In the genomic region with DNA sequence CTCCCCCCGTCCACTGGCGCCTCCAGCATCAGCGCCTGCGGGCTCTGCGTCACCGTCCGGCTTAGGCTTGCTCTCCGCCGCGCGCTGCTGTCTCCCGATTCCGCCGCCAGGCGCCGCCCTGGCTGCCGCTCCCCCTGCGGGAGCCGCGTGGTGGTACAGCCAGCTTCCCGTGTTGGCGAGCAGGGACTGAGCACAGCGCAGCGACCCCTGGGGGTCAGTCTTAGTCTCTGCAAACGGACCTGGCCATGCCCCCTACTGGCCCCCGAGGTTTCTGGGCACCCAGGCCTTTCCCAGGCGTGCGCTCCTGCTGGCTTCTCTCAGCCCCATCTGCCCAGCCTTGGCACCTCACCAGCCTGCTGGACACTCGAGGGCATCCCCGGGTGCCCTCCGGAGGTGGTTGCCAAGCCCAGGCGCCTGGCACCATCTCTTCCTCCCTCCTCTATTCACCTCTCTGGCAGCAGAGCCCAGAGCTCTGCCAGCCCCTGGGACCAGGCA, we compare ENCODE assay signal across 8 mouse cellular contexts. TPM values are rescaled to one million over a fixed set of nuclear protein-coding genes. Genes with fewer than 3 reads are reported as not detected.
A peak's percentile ranks its signal among the peaks of the same experiment; 100 is the strongest.
DNase-seq lines count a peak whose midpoint lies in the region; ATAC-seq and TF ChIP-seq lines count a peak whose summit lies in the region.
"Had no signal": no experiment of that assay in that cellular context is flagged by ENCODE, and none has a peak within 500 bp of the region (broad histone marks: within the 10 kb centered on the region; RNA-seq: fewer than 3 reads in every experiment).

No protein-coding gene starts in this region.

- peak overlapping the region; percentile 24 for H3K4me3 ChIP-seq in bone marrow macrophage, adult 2 months (ENCODE audit: insufficient read depth, low read length)
- H3K4me3 ChIP-seq in embryonic facial prominence, embryonic 11.5 days (ENCODE audit: low read depth, low read length) = peak overlapping the region; percentile 42
- H3K4me3 ChIP-seq in intestine, embryonic 15.5 days (replicated peaks) = peak overlapping the region; percentile 37
- peak overlapping the region; percentile 90 for H3K4me3 ChIP-seq in megakaryocyte, embryonic 14.5 days (replicated peaks)
- H3K4me3 ChIP-seq: myocyte had no signal

- no peaks in the 10 kb centered on the region for H3K4me1 ChIP-seq in bone marrow macrophage, adult 2 months (ENCODE audit: control insufficient read depth, insufficient read depth, low read length)
- H3K4me1 ChIP-seq in embryonic facial prominence, embryonic 11.5 days (ENCODE audit: control insufficient read depth, insufficient read depth, low read length) = peaks cover 4% of the 10 kb centered on the region; the same call in 1 of the 2 replicates
- H3K4me1 ChIP-seq in intestine, embryonic 15.5 days (replicated peaks) = peaks cover 8% of the 10 kb centered on the region
- H3K4me1 ChIP-seq in megakaryocyte, embryonic 14.5 days = peaks cover 37% of the 10 kb centered on the region

- peak; percentile 86 for TF ChIP-seq CTCF in bone marrow macrophage, adult 2 months (IDR thresholded peaks at IDR 0.05; ENCODE audit: low read depth, low read length)

- no peak for TF ChIP-seq POLR2A in bone marrow macrophage, adult 2 months (IDR thresholded peaks at IDR 0.05; ENCODE audit: borderline replicate concordance, low read depth, low read length)

- H3K27ac ChIP-seq in bone marrow macrophage, adult 2 months (ENCODE audit: insufficient read depth, low read depth, low read length) = no peak overlapping the region
- H3K27ac ChIP-seq in embryonic facial prominence, embryonic 11.5 days (replicated peaks; ENCODE audit: low read depth, low read length) = no peak overlapping the region
- H3K27ac ChIP-seq in intestine, embryonic 15.5 days = no peak overlapping the region

- peaks cover 15% of the 10 kb centered on the region for H3K27me3 ChIP-seq in embryonic facial prominence, embryonic 11.5 days (ENCODE audit: control insufficient read depth, insufficient read depth, low read length)
- H3K27me3 ChIP-seq in intestine, embryonic 15.5 days (replicated peaks) = peaks cover 47% of the 10 kb centered on the region
- peaks cover 59% of the 10 kb centered on the region for H3K27me3 ChIP-seq in megakaryocyte, embryonic 14.5 days (replicated peaks)

- WGBS in embryonic facial prominence, embryonic 11.5 days = 3% methylated on average over 30 of the region's 32 CpGs
- 2% methylated on average over 26 of the region's 32 CpGs for WGBS in intestine, embryonic 15.5 days

- ATAC-seq in embryonic facial prominence, embryonic 11.5 days (replicated peaks; ENCODE audit: insufficient number of reproducible peaks, low FRiP score, low TSS enrichment, low read depth) = peak; percentile 88
- peak; percentile 95 for ATAC-seq in granulocyte monocyte progenitor cell, adult 5-6 weeks (replicated peaks; ENCODE audit: poor library complexity, severe bottlenecking)
- ATAC-seq in intestine, embryonic 15.5 days = peak; percentile 92

- H3K9ac ChIP-seq in embryonic facial prominence, embryonic 11.5 days (replicated peaks; ENCODE audit: low read length) = peak overlapping the region; percentile 39
- no peak overlapping the region for H3K9ac ChIP-seq in intestine, embryonic 15.5 days

- peak; percentile 89 for DNase-seq in embryonic facial prominence, embryonic 11.5 days (ENCODE audit: low spot score)
- DNase-seq in left cerebral cortex, postnatal 10 days (ENCODE audit: extremely low spot score in 1 of 2, low spot score in 2 of 2) = peak; percentile 90 to 92
- peak; percentile 90 to 91 for DNase-seq in right cerebral cortex, postnatal 36 days (ENCODE audit: low spot score in 2 of 2)

- H3K36me3 ChIP-seq in embryonic facial prominence, embryonic 11.5 days (replicated peaks; ENCODE audit: control insufficient read depth, insufficient read depth, low read depth, low read length) = no peaks in the 10 kb centered on the region
- no peaks in the 10 kb centered on the region for H3K36me3 ChIP-seq in intestine, embryonic 15.5 days
- H3K36me3 ChIP-seq in megakaryocyte, embryonic 14.5 days (replicated peaks; ENCODE audit: low read length) = no peaks in the 10 kb centered on the region

- no peaks in the 10 kb centered on the region for H3K9me3 ChIP-seq in embryonic facial prominence, embryonic 11.5 days (replicated peaks; ENCODE audit: control insufficient read depth, low read length)
- H3K9me3 ChIP-seq in intestine, embryonic 15.5 days = no peaks in the 10 kb centered on the region
- H3K9me3 ChIP-seq in megakaryocyte, embryonic 14.5 days = no peaks in the 10 kb centered on the region

- intact Hi-C loops in left cerebral cortex, postnatal 10 days (cut with DNase I) = loop anchor here (5.0 kb wide), 2 partner anchors 116 to 144 kb away; no protein-coding TSS in a partner anchor

- peak overlapping the region; percentile 64 for H3K4me2 ChIP-seq in embryonic facial prominence, embryonic 11.5 days (ENCODE audit: low read depth, low read length)
- peak overlapping the region; percentile 67 for H3K4me2 ChIP-seq in intestine, embryonic 15.5 days (replicated peaks)

RNA-seq across cellular contexts. Expression of a gene that starts 0.3 kb away (rescaled TPM):
- polyA plus RNA-seq in bone marrow macrophage, adult 2 months (2012; ENCODE audit: insufficient read depth, insufficient read length, missing spikeins) = not detected in 2 replicates
- polyA plus RNA-seq in embryonic facial prominence, embryonic 11.5 days (2014; fragmentation: Nextera tagmentation; extraction: Ambion mirVana) = 0.86 and 1.1 TPM in 2 replicates
- total RNA-seq in granulocyte monocyte progenitor cell, adult 5-6 weeks (2014; fragmentation: Nextera tagmentation) = not detected in 2 replicates
- total RNA-seq in granulocyte monocyte progenitor cell, adult 5-6 weeks (2017) = not detected in 2 replicates
- 0.11 and 0.21 TPM in 2 replicates for polyA plus RNA-seq in intestine, embryonic 15.5 days (2015; fragmentation: Nextera tagmentation; extraction: Ambion mirVana)
- 10 to 100 TPM; 19.2 to 20.4 TPM for total RNA-seq in left cerebral cortex, postnatal 10 days (2021)
- 1.0 and 1.9 TPM in 2 replicates for polyA plus RNA-seq in megakaryocyte, embryonic 14.5 days (2012; ENCODE audit: insufficient read depth, low replicate concordance)

Comparison
In these comparisons a context has a peak if more than half of its experiments do, and no peak if none do; other contexts are left out.
1. H3K4me3 ChIP-seq: peak in every context shown above with its lines; median percentile 90 in megakaryocyte, embryonic 14.5 days; 42 in embryonic facial prominence, embryonic 11.5 days; 37 in intestine, embryonic 15.5 days; 24 in bone marrow macrophage, adult 2 months.